Mouse (Mus musculus): ENCODE results near the gene Ccdc7a.

Gene Ccdc7a

DNA sequence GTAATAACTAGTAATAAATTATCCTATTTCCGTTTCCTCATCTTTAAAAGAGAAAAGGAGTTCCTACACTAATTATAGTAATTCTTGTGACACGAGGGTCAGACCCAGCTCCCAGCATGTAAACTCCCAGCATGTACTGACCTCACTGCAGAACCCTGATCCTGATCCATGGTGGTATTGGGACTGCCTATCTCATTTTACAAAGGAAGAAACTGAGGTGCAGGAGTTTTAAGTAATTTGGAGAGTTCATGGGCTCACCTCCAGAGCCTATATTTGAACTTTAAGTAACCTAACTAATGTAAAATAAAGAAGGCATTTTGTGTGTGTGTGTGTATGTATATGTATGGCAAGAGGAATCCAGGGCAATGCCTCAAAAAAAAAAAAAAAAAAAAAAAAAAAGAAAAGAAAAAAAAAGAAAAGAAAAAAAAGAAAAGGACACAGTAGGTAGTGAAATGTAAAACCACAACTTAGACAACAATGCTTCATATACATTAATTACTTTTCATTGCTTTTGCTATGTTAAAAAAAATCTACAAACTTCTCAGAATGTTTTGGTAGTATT is 378.8 kb downstream of the Ccdc7a start:
- no peak for DNase-seq (ENCODE audit: low spot score in 2 of 2)

- DNase-seq (ENCODE audit: low spot score in 2 of 2): peak; percentile 95 to 96
Observed at GRCm38 (mm10) chr8:128685507-128686428, 379.5 kb downstream of the Ccdc7a start, which contains the start of gene Itgb1. Itgb1 (plus strand) TSS chr8:128685654.

DNA sequence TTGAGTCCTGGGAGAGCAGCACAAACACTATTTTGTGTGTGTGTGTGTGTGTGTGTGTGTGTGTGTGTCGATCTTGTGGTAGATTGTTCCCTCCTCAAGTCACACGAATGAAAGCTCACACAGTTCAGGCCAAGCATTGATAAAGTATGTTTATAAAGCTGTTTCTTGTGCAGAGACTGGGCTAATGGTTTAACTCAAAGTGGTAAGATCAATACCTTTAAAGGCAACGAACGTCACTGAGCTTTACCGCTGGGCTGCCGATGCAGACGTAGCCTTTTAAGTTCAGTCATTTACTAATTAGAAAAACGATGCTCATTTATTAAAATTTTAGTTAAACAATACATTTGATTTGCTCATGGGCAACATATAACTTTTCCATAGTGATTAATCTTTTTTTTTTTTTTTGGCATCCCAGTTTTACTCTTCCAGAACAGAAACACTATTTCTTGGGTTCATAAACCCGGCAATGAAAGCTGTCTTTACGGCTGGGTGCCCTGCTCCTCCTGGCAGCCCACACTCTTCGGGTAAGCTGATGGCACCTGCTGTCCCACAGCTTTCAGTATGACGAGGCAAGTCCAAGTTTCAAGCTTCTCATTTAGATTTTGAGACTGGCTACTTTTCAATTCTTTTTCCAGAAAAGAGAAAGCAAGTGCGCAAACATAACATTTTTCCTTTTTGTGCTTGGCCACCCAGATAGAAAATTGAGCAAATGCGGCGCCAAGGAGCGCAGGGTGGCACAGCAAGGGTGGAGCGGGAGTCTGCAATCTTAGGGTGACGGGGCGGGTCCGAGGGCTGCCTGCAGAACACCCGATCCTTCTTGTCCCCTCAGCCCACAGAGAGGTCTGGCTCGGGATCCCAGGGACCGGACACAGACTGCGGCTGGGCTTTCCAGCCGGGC is 380.5 kb downstream of the Ccdc7a start:
- DNase-seq (ENCODE audit: low spot score in 2 of 2): no peak
